Mouse (Mus musculus) NIH3T3 (cell line): ENCODE measurements at regions not wholly inside any gene's neighbourhood (a gene's known extent, or its start where the extent isn't known, plus 50 kb on each side); places are given as distances from the start of the nearest gene placed in this dataset.
A peak's percentile ranks its signal among the peaks of the same experiment; 100 is the strongest.

Experiments used
- DNase-seq: peaks from one replicate; pipeline ENCODE4 v3.0.0-alpha.2; 2012; ENCODE audit warnings: low read depth

- peak; percentile 48 for DNase-seq
Observed at GRCm38 (mm10) chr9:116231351-116232311, 56.5 kb upstream of the Tgfbr2 start.

GRCm38 (mm10) chr9:116230346-116230745 is 55.2 kb upstream of the Tgfbr2 start:
- no peak for DNase-seq

GRCm38 (mm10) chr9:116228443-116228842 is 53.3 kb upstream of the Tgfbr2 start:
- no peak for DNase-seq

- DNase-seq, result no peak
Observed at GRCm38 (mm10) chr9:116227738-116228137, 52.6 kb upstream of the Tgfbr2 start.
